Mouse (Mus musculus): ENCODE data around the gene Sp3. TPM values are rescaled to one million over a fixed set of nuclear protein-coding genes. Genes with fewer than 3 reads are reported as not detected.
"Not testable (repeated sequence)": the region's sequence is repeated elsewhere in the genome, so short reads cannot be mapped to it uniquely, and the experiment has no call there.

Gene Sp3
- polyA plus RNA-seq, 1 experiment from 2014 or later, result 44.6 TPM

- Histone ChIP-seq H3K4me1 (replicated peaks) (no peaks in the 10 kb centered on the region), H3K4me2 (no peak overlapping the region), H3K27me3 (replicated peaks) (no peaks in the 10 kb centered on the region), H3K9me3 (replicated peaks) (peaks cover 3% of the 10 kb centered on the region; the same call in 1 of the 2 replicates), H3K27ac (ENCODE audit: poor library complexity, severe bottlenecking) (no peak overlapping the region), H3K9ac (no peak overlapping the region), H3K4me3 (no peak overlapping the region), H3K36me3 (no peaks in the 10 kb centered on the region)
- 68% methylated on average over 4 of the region's 4 CpGs for WGBS
- ATAC-seq (ENCODE audit: insufficient number of reproducible peaks, low FRiP score), result no peak
These were observed 64.1 kb downstream of the Sp3 start for GRCm38 (mm10) chr2:72916170-72916569.

DNA sequence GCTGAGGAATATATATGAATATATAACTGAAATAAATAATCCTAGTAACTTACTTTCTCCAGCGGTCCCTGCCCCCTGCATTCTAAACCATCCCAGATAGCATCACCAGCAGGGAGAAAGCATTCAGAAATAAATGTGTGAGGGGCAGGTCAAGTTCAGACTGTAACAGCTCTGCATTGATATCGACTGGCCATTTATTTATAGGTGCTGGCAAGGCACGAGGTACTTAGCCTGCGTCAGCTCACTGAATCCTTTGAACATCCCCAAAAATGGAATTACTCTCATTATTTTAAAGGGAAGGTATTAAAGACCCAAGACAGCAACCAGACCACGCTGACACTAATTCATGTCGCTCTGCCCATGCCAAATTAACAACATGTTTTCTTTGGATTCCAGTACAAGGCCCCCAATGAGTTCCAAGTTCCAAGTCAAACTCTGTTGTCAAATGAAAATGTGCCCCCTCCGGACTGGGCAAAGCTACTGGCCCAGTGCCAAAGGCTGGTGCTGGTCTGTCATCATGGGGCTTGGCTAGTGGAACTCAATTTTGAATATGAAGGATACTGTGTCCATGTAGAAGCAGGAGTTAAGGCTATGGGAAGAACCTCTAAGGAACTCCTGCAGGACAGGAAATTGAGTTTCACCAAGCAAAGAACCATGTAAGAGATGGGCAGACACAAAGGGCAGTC is 64.9 kb downstream of the Sp3 start:
- no peak overlapping the region for H3K4me2 ChIP-seq
- WGBS, result 75% methylated on average over 7 of the region's 7 CpGs
- H3K9me3 ChIP-seq (replicated peaks), result no peaks in the 10 kb centered on the region
- no peaks in the 10 kb centered on the region for H3K27me3 ChIP-seq (replicated peaks)
- no peak overlapping the region for H3K27ac ChIP-seq (ENCODE audit: poor library complexity, severe bottlenecking)
- H3K4me1 ChIP-seq (replicated peaks), result no peaks in the 10 kb centered on the region
- H3K4me3 ChIP-seq, result no peak overlapping the region
- no peak overlapping the region for H3K9ac ChIP-seq
- ATAC-seq (ENCODE audit: insufficient number of reproducible peaks, low FRiP score), result no peak
- H3K36me3 ChIP-seq, result no peaks in the 10 kb centered on the region

DNA sequence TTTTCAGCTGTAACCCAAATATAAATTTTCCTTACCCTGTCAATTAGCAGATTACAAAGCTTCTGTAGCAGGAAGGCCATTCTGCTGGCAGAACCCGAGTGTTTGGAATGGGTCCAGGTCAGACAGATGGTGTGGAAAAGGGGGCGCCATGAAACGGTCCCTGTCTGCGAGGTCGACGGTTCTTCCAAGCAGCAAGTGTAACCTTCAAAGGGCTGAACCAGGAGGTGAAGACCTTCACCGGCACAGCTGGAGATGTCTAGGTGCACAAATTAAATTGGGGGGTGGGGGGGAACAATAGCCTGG is 66.8 kb downstream of the Sp3 start:
- Histone ChIP-seq H3K4me2 (no peak overlapping the region), H3K36me3 (no peaks in the 10 kb centered on the region), H3K9ac (no peak overlapping the region), H3K27ac (ENCODE audit: poor library complexity, severe bottlenecking) (no peak overlapping the region), H3K4me3 (no peak overlapping the region), H3K9me3 (replicated peaks) (no peaks in the 10 kb centered on the region), H3K27me3 (replicated peaks) (no peaks in the 10 kb centered on the region), H3K4me1 (replicated peaks) (no peaks in the 10 kb centered on the region)
- WGBS, result 83% methylated on average over 7 of the region's 7 CpGs
- no peak for ATAC-seq (ENCODE audit: insufficient number of reproducible peaks, low FRiP score)

DNA sequence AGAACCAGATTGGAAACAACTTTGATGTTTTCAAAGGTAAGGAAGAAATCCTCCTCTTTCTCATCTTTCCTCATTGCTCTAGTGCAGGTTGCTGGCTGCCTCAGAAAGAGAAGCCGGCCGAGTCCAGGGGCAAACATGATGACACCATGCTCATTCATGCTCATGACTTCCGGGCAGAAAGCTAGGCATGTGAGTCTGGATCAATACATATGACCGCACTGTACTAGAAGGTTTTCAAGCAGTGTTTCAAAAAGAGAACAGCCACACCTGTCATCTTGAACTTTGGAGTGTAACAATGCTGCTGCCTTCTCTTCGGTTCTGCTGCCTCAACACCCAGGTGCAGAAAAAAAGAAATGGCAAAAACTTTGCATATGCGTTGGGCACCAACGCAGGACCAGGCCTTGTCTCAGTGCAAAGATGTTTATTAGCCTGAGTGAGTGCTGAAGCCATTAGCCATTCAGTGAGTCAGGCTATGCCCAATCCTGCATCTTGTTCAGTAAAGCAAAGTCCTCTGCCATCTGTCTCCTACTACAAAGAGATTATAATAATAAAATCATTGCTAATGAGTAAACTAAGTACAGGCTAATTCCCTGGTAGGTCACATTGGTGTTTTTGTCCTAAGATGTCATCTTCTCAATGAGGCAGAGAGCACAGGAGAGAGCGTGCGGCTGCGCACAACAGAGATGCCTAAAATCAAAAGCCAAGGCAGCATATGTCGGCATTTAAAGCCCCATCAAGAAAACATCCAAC is 67.4 kb downstream of the Sp3 start:
- H3K9me3 ChIP-seq (replicated peaks), result no peaks in the 10 kb centered on the region
- no peak overlapping the region for H3K4me2 ChIP-seq
- H3K27ac ChIP-seq (ENCODE audit: poor library complexity, severe bottlenecking), result no peak overlapping the region
- no peaks in the 10 kb centered on the region for H3K36me3 ChIP-seq
- no peaks in the 10 kb centered on the region for H3K4me1 ChIP-seq (replicated peaks)
- no peak for ATAC-seq (ENCODE audit: insufficient number of reproducible peaks, low FRiP score)
- H3K9ac ChIP-seq, result no peak overlapping the region
- WGBS, result 92% methylated on average over 11 of the region's 11 CpGs
- H3K4me3 ChIP-seq, result no peak overlapping the region
- H3K27me3 ChIP-seq (replicated peaks), result no peaks in the 10 kb centered on the region

GRCm38 (mm10) chr2:72911527-72911926 is 68.7 kb downstream of the Sp3 start:
- Histone ChIP-seq H3K4me2 (no peak overlapping the region), H3K36me3 (no peaks in the 10 kb centered on the region), H3K27ac (ENCODE audit: poor library complexity, severe bottlenecking) (no peak overlapping the region), H3K4me3 (no peak overlapping the region), H3K9ac (no peak overlapping the region), H3K27me3 (replicated peaks) (no peaks in the 10 kb centered on the region), H3K9me3 (replicated peaks) (no peaks in the 10 kb centered on the region), H3K4me1 (replicated peaks) (no peaks in the 10 kb centered on the region)
- WGBS, result 81% methylated on average over 9 of the region's 9 CpGs
- ATAC-seq (ENCODE audit: insufficient number of reproducible peaks, low FRiP score), result no peak

DNA sequence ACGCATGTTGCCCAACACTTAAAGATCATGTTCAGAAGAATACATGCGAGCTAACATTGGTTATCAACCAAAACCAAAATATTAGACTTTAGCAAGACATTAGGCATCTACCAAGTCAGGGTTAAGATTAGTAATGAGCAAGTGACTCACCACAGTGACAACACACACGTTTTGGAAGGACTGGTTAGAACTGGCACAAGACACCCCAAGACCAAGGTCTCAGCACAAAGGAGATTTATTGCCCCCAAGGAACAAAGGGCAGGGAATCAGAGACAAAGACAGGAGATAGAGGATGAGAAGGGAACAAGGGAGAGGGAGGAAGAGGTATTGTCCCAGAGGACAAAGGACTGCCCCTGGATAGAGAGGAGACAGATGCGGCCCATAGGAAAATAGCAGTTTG is 71.2 kb downstream of the Sp3 start:
- Histone ChIP-seq H3K9me3 (replicated peaks) (no peaks in the 10 kb centered on the region), H3K9ac (no peak overlapping the region), H3K4me2 (no peak overlapping the region), H3K36me3 (no peaks in the 10 kb centered on the region), H3K4me1 (replicated peaks) (no peaks in the 10 kb centered on the region), H3K27me3 (replicated peaks) (no peaks in the 10 kb centered on the region), H3K4me3 (no peak overlapping the region), H3K27ac (ENCODE audit: poor library complexity, severe bottlenecking) (no peak overlapping the region)
- no peak for ATAC-seq (ENCODE audit: insufficient number of reproducible peaks, low FRiP score)
- WGBS, result 76% methylated on average over 4 of the region's 4 CpGs

- no peak overlapping the region for H3K27ac ChIP-seq (ENCODE audit: poor library complexity, severe bottlenecking)
- no peak overlapping the region for H3K9ac ChIP-seq
- no peak overlapping the region for H3K4me3 ChIP-seq
- ATAC-seq (ENCODE audit: insufficient number of reproducible peaks, low FRiP score), result no peak
- no peaks in the 10 kb centered on the region for H3K27me3 ChIP-seq (replicated peaks)
- no peaks in the 10 kb centered on the region for H3K9me3 ChIP-seq (replicated peaks)
- no peaks in the 10 kb centered on the region for H3K4me1 ChIP-seq (replicated peaks)
- no peak overlapping the region for H3K4me2 ChIP-seq
- H3K36me3 ChIP-seq, result no peaks in the 10 kb centered on the region
- WGBS, result 78% methylated on average over 20 of the region's 20 CpGs
These were observed 71.9 kb downstream of the Sp3 start for GRCm38 (mm10) chr2:72908191-72908910.

DNA sequence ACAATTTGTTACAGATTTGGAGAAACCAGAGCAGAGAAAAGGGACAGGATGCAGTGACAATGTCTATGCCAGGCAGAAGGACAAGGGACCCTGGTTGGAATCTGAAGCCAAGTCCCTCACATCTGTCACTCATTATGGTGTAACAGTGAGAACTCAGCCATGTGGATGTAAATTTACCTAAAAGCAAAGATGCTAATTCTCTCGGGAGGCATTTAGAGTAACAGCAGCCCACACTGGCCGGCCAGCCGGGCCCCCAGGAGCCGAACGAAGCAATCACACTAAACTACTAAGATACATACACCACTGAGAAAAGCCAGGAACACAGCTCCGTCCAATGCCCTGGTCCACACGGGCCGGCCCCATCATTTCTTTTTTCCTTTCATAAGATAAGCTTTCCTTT is 73.5 kb downstream of the Sp3 start:
- 64% methylated on average over 8 of the region's 8 CpGs for WGBS
- ATAC-seq (ENCODE audit: insufficient number of reproducible peaks, low FRiP score), result no peak
- no peak overlapping the region for H3K4me2 ChIP-seq

DNA sequence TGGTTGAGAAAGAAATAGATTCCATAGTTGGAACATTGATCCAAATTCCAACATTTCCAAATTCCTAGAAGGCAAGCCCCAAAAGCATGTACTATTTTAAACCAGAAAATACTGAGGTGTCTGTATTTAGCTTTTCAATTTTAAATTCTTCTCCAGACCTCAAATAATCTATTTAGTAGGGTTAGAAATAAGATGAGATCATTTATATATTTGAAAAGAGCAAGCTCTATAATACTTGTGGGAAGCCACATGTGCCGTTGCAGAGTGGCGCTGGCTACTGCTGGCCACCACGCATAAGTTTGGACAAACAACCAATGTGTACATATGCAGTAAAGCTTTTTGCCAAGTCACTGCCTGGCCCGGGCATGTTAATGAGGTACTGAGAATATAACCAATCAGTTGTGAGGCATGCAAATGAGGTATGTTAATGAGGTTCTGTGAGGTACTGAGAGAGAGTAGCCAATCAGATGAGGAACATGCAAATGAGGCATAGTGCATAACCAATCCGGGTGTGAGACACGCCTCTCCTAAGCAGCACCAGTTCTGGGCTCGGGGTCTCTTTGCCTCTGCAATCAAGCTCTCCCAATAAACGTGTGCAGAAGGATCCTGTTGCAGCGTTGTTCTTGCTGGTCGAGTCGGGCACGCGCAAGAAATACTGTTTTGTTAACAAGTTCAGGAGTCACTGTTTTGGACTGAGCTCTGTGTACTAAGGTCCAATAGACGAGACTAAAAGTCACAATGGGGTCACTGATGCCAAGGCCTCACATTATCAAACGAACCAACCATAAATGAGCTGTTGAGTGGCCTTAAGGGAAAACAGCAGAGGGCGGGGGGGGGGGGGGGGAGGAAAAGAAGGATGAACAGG is 77.2 kb downstream of the Sp3 start:
- H3K4me3 ChIP-seq; H3K4me2 ChIP-seq; H3K27ac ChIP-seq (ENCODE audit: poor library complexity, severe bottlenecking); H3K4me1 ChIP-seq (replicated peaks); H3K27me3 ChIP-seq (replicated peaks); H3K36me3 ChIP-seq; ATAC-seq (ENCODE audit: insufficient number of reproducible peaks, low FRiP score); H3K9ac ChIP-seq: not testable (repeated sequence)
- WGBS, result 89% methylated on average over 16 of the region's 16 CpGs
- H3K9me3 ChIP-seq (replicated peaks), result peaks cover 14% of the 10 kb centered on the region

More for the DNA sequence above, 73.5 kb downstream of the Sp3 start:
- H3K4me1 ChIP-seq (replicated peaks), result no peaks in the 10 kb centered on the region
- H3K27me3 ChIP-seq (replicated peaks), result no peaks in the 10 kb centered on the region
- H3K36me3 ChIP-seq, result no peaks in the 10 kb centered on the region
- H3K27ac ChIP-seq (ENCODE audit: poor library complexity, severe bottlenecking), result no peak overlapping the region
- H3K4me3 ChIP-seq, result no peak overlapping the region
- H3K9ac ChIP-seq, result no peak overlapping the region
- H3K9me3 ChIP-seq (replicated peaks), result peaks cover 4% of the 10 kb centered on the region; the same call in 1 of the 2 replicates

GRCm38 (mm10) chr2:72898782-72899305 is 81.4 kb downstream of the Sp3 start:
- Histone ChIP-seq H3K4me3 (no peak overlapping the region), H3K36me3 (no peaks in the 10 kb centered on the region), H3K9ac (no peak overlapping the region), H3K4me2 (no peak overlapping the region), H3K4me1 (replicated peaks) (0 out of 2 replicates have a peak, but pooled peaks cover 3% of the 10 kb centered on the region), H3K27me3 (replicated peaks) (no peaks in the 10 kb centered on the region), H3K27ac (ENCODE audit: poor library complexity, severe bottlenecking) (no peak overlapping the region), H3K9me3 (replicated peaks) (peaks cover 14% of the 10 kb centered on the region)
- no peak for ATAC-seq (ENCODE audit: insufficient number of reproducible peaks, low FRiP score)
- WGBS, result 74% methylated on average over 2 of the region's 2 CpGs

Data from heart, embryonic 12.5 days (tissue).